Mouse (Mus musculus) layer of hippocampus, adult 8-10 months (tissue): ENCODE data around the gene Btnl1. TPM values are rescaled to one million over a fixed set of nuclear protein-coding genes. Genes with fewer than 3 reads are reported as not detected.

Experiments
- DNase-seq, 2 experiments: peaks; one replicate each; pipeline ENCODE4 v3.0.0; 2022; ENCODE audit warnings: low spot score in 2 of 2
- total RNA-seq, 4 experiments: library from RNA; stranded (reverse); gene quantifications; 2 replicates each; pipeline ENCODE4 v1.2.4; 2022

Btnl1 gene
- total RNA-seq = not detected

- no peak for DNase-seq
These were observed at the start of gene Btnl1 for GRCm38 (mm10) chr17:34376847-34377246. Btnl1 (plus strand) TSS chr17:34377132.

DNA sequence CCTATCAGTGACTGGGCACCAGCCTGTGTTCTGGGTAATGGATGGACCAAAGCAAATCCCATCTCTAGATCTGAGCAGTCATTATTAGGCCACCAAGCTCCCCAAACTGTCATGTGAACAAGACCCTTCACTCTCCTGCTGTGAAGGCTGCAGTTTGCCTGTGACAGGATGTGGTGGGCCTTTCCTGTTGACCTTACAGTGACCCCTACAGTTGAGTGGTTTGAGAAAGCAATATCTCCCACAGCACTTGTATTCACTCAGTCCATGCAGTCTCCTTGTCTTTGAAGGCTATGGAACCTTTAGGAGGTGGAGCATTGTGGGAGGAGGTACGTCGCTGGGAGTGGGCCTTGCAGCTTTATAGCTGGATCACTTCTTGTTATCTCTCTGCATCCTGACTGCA is 47.1 kb upstream of the Btnl1 start:
- no peak for DNase-seq

DNA sequence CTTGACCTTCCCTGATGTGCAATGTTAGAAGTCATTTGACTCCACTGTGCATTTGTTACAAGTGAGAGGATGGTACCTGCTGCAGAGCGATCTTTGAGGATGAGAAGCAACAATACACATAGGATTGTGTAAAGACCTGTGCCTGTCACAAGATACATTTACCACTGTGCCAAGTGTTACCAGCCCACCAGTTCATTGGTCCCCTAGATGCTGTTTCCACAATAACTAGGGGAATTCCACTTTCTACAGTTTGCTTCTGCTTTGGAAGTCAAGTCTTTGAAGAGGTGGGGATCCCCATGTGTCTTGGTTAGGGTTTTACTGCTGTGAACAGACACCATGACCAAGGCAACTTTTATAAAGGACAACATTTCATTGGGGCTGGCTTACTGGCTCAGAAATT is 45.7 kb upstream of the Btnl1 start:
- no peak for DNase-seq

GRCm38 (mm10) chr17:34340619-34341402 is 36.1 kb upstream of the Btnl1 start:
- DNase-seq = no peak

- DNase-seq = no peak
These were observed 32.0 kb upstream of the Btnl1 start for GRCm38 (mm10) chr17:34344882-34345281.

DNA sequence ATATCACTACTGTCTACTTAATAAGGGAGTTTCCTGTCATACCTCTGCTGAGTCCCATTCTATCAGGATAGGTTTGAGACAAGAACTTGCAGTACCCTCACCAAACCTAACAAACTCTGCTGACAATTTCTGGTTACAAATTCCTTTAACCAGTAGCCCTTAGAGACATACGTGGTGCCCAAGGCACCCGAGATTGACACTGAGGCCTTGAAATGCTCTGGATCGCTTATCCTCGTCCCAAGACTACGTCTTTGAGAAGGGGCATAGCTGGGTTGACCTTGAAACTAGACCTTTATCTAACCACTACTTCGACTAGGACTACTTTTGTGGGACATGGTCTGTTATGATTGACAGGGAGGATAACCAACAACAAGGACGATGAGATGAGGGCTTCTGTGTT is 31.4 kb upstream of the Btnl1 start:
- DNase-seq = no peak

- DNase-seq = no peak
These were observed 30.9 kb upstream of the Btnl1 start for GRCm38 (mm10) chr17:34346041-34346440.

- DNase-seq = peak; percentile 28 to 65
These were observed 29.2 kb upstream of the Btnl1 start for GRCm38 (mm10) chr17:34347606-34348308.

- DNase-seq = peak; percentile 36 to 81
These were observed 27.5 kb upstream of the Btnl1 start for GRCm38 (mm10) chr17:34349429-34349828.

DNA sequence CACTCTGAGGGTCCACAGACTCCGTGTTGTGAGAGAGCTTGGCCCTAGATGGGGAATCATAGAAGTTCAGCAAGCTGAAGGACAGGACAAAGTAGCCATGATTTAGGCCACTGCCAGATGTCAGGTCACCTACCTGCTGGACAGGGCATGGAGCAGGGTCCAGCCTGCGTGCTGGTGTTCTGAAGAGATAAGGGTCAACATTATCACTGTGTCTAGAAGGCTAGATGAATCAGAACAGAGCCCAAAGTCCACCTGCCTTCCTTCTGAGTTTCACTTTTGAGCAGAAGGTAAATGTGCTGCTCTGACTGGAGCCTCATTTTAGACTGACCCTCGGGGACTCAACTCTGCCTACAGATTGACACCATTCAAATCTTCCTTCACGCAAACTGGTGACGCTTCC is 22.4 kb upstream of the Btnl1 start, which contains the start of gene Btnl2:
Gene Btnl2, plus strand, starts transcription at position 284 of the 400 bp plus-strand sequence.
- no peak for DNase-seq

DNA sequence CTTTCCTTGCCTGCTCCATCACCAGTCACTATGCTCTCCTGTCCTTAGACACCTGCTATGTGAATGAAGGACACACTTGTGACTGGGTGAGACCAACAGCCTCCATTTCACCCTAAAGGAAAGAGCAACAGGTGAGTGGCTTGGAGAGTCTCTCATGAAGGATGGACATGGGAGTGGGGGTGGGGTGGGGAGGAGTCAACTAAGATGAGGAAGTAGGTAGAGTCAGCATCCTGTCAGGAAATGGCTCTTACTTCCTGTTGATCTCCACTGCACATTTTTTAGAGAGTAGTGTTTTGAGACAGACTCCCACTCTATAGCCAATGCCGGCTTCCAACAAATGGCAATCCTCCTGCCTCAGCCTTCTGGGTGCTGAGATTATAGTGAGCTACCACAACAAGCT is 22.0 kb upstream of the Btnl1 start:
- no peak for DNase-seq

DNA sequence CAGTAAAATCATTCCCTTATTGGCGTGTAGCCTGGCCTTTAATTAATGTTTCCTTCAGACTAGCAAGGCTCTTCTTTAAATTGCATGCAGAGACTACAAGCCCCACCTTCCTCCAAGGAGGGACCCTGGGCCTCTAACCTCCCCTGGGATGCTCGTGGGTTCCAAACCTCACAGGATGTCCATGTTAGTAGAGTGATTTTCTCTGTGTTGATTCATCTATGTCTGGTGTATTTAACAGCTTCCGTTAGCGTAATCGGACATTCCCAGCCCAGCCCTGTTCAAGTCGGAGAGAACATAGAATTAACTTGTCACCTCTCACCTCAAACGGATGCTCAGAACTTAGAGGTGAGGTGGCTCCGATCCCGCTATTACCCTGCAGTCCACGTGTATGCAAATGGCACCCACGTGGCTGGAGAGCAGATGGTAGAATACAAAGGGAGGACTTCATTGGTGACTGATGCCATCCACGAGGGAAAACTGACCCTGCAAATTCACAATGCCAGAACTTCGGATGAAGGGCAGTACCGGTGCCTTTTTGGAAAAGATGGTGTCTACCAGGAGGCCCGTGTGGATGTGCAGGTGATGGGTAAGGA is 13.9 kb upstream of the Btnl1 start:
- DNase-seq = no peak

DNA sequence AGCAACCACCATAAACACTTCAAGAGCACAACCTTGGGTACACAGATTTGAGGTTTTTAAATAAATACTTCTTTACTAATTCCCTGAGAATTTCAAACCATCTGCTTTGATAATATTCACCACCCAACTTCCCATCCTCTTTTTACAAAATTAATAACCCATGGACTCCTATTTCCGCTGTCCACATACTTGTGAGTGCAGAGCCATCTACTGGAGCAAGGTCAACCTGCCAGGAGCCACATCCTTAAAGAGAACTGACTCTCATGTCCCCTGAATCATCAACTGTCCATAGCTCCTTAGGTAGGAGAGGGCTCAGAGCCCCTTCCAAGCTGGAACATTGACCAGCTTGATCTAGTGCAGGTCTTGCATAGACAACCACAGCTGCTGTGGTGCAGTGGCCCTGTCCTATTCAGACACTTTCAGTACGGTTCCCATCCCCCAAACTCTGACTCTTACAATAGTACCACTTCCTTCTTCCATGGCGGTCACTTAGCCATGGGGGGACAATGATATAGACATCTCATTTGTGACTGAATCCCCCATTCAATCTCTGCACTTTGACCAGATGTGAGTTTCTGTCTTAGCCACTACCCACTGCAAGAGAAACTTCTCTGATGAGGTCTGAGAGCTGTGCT is 13.1 kb upstream of the Btnl1 start:
- DNase-seq = no peak

DNA sequence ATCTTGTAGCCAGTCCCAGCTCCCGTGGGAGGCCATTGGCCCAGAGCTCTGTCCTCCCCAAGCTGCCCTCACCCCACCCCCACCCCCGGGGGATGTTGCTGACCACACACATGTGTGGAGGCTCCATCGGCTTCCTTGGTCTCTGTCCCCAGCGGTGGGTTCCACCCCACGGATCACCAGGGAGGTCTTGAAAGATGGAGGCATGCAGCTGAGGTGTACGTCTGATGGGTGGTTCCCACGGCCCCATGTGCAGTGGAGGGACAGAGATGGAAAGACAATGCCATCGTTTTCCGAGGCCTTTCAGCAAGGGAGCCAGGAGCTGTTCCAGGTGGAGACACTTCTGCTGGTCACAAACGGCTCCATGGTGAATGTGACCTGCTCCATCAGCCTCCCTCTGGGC is 11.9 kb upstream of the Btnl1 start:
- no peak for DNase-seq

GRCm38 (mm10) chr17:34370563-34370962 is 6.4 kb upstream of the Btnl1 start:
- DNase-seq = no peak

DNA sequence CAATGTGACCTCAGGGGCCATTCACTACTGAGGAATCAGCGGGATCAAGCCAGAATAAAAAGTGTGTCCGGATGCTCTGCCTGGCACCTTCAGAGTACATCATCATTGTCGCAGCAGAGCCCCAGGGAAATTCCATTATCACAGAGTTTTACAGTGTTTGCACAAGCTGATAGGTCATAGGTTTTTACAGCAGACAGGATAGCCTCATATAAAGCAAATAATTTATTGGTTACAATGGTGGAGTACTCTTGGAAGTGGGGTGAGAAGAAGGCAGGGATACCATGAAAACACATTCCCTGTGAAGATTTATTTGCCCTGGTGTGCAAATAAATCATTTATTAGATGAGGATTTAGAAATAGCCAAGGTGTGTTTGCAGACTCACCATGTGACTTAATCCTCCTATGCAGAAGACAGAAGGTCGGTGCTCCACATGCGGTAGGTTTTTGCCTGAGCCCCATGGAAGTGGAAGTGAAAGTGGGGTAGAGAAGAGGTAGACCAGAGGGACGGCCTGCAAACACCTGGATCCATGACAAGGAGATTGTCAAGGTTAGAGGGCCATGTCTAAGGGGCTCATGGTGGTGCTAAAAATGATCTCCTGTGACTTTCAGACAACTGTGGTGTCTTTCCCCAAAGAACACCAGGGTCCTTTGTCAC is 3.8 kb upstream of the Btnl1 start:
- DNase-seq = no peak

DNA sequence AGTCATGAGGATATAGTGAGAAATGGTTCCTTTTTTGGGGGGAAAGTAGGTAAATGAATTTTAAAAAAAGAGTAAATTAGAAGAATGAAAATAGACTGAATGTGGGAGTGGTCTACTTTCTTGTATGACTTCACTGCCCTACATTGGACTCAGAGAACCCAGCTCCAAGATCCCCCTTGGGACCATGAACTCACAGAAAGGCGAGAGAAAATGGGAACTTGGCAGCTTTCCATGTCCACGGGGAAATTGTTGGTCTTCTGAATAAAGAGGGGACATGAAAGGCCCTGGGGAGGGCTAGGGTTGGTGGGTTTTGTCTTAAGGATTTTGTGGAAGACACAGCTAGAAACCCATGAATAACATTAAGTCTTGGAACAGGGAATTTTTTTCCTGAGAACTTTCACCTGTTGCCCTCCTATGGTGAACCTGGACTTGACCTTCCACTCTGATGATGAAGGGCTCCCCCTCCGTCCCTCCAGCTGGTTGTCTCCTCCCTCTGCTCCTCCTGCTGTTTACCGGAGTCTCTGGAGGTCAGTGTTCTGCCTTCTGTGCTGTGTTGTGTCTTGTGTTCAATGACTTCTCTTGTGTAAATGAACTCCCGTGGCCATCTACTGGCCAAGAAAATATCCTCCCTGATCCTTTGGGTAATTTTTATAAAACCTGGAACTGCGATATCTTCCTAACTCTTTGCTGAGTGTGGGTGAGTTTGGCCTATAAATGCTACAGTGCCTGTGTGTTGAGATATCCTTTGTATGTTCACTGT is 698 bp downstream of the Btnl1 start:
- no peak for DNase-seq

DNA sequence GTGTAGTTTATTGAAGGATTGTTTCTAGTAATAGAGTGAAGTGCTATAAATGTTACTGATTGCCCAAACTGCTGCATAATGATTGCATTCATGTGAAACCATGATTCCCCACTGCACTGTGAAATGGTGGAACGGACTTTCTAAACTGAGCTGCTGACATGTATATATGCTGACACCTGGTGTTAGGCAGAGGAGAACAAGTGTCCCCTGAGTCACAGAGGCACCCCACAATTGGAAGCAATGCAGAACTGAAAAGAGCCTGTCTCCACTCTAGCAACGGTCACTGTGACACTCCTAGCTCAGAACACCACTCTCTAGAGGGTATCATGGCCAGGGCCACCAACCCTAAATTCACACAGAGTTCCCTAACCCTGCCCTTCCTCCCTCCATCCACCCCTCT is 1.8 kb downstream of the Btnl1 start:
- no peak for DNase-seq

DNA sequence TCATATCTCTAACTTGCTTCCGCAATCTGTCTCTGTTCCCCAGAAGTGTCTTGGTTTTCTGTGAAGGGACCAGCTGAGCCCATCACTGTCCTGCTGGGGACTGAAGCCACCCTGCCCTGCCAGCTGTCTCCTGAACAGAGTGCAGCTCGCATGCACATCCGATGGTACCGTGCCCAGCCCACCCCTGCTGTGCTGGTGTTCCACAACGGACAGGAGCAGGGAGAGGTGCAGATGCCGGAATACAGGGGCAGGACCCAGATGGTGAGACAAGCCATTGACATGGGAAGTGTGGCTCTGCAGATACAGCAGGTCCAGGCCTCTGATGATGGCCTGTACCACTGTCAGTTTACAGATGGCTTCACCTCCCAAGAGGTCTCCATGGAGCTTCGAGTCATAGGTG is 2.5 kb downstream of the Btnl1 start:
- no peak for DNase-seq

DNA sequence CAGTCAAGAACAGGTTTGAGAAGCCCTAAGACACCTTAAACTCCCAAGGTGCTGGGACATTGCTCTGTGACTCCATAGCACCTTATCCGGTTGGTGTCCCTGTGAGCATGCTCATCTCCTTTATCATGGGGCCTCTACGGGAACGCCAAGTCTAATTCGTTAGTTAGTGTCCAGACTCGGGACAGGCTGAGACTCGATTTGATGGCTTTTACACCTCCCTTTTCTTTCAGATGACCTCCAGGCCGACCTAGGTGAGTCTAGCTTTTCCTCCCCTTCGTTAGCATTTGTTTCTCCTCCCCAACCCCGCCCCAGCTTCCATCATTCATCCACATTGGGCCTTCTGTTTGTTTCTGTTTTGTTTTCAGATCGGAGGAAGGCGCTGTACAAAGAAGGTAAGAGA is 4.9 kb downstream of the Btnl1 start:
- DNase-seq = no peak

- DNase-seq = no peak
These were observed 6.3 kb downstream of the Btnl1 start for GRCm38 (mm10) chr17:34383212-34383611.
